Mouse (Mus musculus): ENCODE measurements at regions not wholly inside any gene's neighbourhood (a gene's known extent, or its start where the extent isn't known, plus 50 kb on each side); places are given as distances from the start of the nearest gene placed in this dataset.
A peak's percentile ranks its signal among the peaks of the same experiment; 100 is the strongest.
"Not testable (repeated sequence)": the region's sequence is repeated elsewhere in the genome, so short reads cannot be mapped to it uniquely, and the experiment has no call there.

GRCm38 (mm10) chr5:129363189-129363588 is 137.8 kb upstream of the Sfswap start:
- ATAC-seq (ENCODE audit: low read depth): no peak
- H3K27me3 ChIP-seq (replicated peaks; ENCODE audit: control insufficient read depth, insufficient read depth, low read length): no peaks in the 10 kb centered on the region
- H3K36me3 ChIP-seq (ENCODE audit: control insufficient read depth, insufficient read depth, low read length): no peaks in the 10 kb centered on the region
- no peak overlapping the region for H3K9ac ChIP-seq (ENCODE audit: low read depth, low read length)
- no peak overlapping the region for H3K4me2 ChIP-seq (ENCODE audit: low read depth, low read length)
- DNase-seq (ENCODE audit: low spot score): no peak
- H3K4me1 ChIP-seq (ENCODE audit: control insufficient read depth, insufficient read depth, low read length): no peaks in the 10 kb centered on the region
- no peak overlapping the region for H3K4me3 ChIP-seq (ENCODE audit: low read depth, low read length)
- H3K9me3 ChIP-seq (ENCODE audit: control insufficient read depth, low read length): no peaks in the 10 kb centered on the region
- 77% methylated on average over 10 of the region's 10 CpGs for WGBS
- no peak overlapping the region for H3K27ac ChIP-seq (replicated peaks; ENCODE audit: low read depth, low read length)

DNA sequence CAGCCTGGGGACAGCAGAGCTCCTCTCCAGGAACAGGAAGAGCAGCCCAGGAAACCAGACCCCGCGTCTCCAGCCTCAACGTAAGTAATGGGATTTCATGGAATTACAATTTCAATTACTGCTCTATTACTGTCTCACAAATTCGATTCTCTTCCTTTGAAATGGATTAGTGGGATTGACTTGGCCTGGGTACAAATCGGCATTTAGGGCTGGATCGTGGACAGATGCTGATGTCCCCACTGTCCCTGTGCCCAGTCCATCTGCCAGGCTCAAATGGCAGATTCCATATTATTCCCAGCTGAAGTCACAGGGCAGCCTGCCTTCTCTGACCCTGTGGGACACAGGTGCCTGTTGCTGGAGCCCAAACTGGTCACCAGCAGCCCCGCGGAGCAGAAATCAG is 136.0 kb upstream of the Sfswap start:
- ATAC-seq (ENCODE audit: low read depth) (no peak), DNase-seq (ENCODE audit: low spot score) (no peak)
- Histone ChIP-seq H3K9ac (ENCODE audit: low read depth, low read length) (no peak overlapping the region), H3K9me3 (ENCODE audit: control insufficient read depth, low read length) (no peaks in the 10 kb centered on the region), H3K4me2 (ENCODE audit: low read depth, low read length) (no peak overlapping the region), H3K27me3 (replicated peaks; ENCODE audit: control insufficient read depth, insufficient read depth, low read length) (no peaks in the 10 kb centered on the region), H3K36me3 (ENCODE audit: control insufficient read depth, insufficient read depth, low read length) (no peaks in the 10 kb centered on the region), H3K4me3 (ENCODE audit: low read depth, low read length) (no peak overlapping the region), H3K27ac (replicated peaks; ENCODE audit: low read depth, low read length) (no peak overlapping the region), H3K4me1 (ENCODE audit: control insufficient read depth, insufficient read depth, low read length) (no peaks in the 10 kb centered on the region)
- WGBS: 50% methylated on average over 8 of the region's 8 CpGs

DNA sequence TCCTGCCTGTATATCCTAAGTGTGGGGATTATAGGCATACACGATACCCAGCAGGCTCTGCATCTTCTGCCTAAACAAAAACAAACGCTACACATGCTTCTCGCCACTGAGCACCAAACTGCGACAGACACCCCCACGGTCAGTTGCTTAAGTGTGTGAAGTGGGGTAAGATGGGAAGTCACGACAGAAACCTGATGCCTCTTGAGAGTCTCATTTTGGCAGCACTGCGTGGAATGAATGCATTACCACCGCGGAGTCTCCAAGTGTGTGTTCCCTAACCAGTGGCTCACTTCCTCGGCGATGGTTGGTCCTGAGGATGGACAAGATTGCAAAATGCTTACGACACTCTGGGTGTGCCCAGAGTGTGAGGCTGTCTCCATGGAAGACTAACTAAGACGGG is 133.8 kb upstream of the Sfswap start:
- no peak overlapping the region for H3K27ac ChIP-seq (replicated peaks; ENCODE audit: low read depth, low read length)
- H3K27me3 ChIP-seq (replicated peaks; ENCODE audit: control insufficient read depth, insufficient read depth, low read length): no peaks in the 10 kb centered on the region
- no peak overlapping the region for H3K4me3 ChIP-seq (ENCODE audit: low read depth, low read length)
- H3K9me3 ChIP-seq (ENCODE audit: control insufficient read depth, low read length): no peaks in the 10 kb centered on the region
- H3K9ac ChIP-seq (ENCODE audit: low read depth, low read length): no peak overlapping the region
- DNase-seq (ENCODE audit: low spot score): no peak
- 67% methylated on average over 13 of the region's 13 CpGs for WGBS
- ATAC-seq (ENCODE audit: low read depth): no peak
- H3K36me3 ChIP-seq (ENCODE audit: control insufficient read depth, insufficient read depth, low read length): no peaks in the 10 kb centered on the region
- no peak overlapping the region for H3K4me2 ChIP-seq (ENCODE audit: low read depth, low read length)
- H3K4me1 ChIP-seq (ENCODE audit: control insufficient read depth, insufficient read depth, low read length): no peaks in the 10 kb centered on the region

- Histone ChIP-seq H3K27me3 (replicated peaks; ENCODE audit: control insufficient read depth, insufficient read depth, low read length) (no peaks in the 10 kb centered on the region), H3K9me3 (ENCODE audit: control insufficient read depth, low read length) (peaks cover 11% of the 10 kb centered on the region; the same call in 1 of the 2 replicates), H3K36me3 (ENCODE audit: control insufficient read depth, insufficient read depth, low read length) (no peaks in the 10 kb centered on the region), H3K4me2 (ENCODE audit: low read depth, low read length) (no peak overlapping the region), H3K4me3 (ENCODE audit: low read depth, low read length) (no peak overlapping the region), H3K27ac (replicated peaks; ENCODE audit: low read depth, low read length) (no peak overlapping the region), H3K4me1 (ENCODE audit: control insufficient read depth, insufficient read depth, low read length) (no peaks in the 10 kb centered on the region), H3K9ac (ENCODE audit: low read depth, low read length) (no peak overlapping the region)
- WGBS: 87% methylated on average over 7 of the region's 7 CpGs
- no peak for ATAC-seq (ENCODE audit: low read depth)
- no peak for DNase-seq (ENCODE audit: low spot score)
These were observed 120.2 kb upstream of the Sfswap start for GRCm38 (mm10) chr5:129380861-129381260.

GRCm38 (mm10) chr5:129384976-129385375 is 116.0 kb upstream of the Sfswap start:
- no peaks in the 10 kb centered on the region for H3K27me3 ChIP-seq (replicated peaks; ENCODE audit: control insufficient read depth, insufficient read depth, low read length)
- H3K4me2 ChIP-seq (ENCODE audit: low read depth, low read length): no peak overlapping the region
- WGBS: 90% methylated on average over 8 of the region's 8 CpGs
- no peak overlapping the region for H3K27ac ChIP-seq (replicated peaks; ENCODE audit: low read depth, low read length)
- no peaks in the 10 kb centered on the region for H3K4me1 ChIP-seq (ENCODE audit: control insufficient read depth, insufficient read depth, low read length)
- no peaks in the 10 kb centered on the region for H3K36me3 ChIP-seq (ENCODE audit: control insufficient read depth, insufficient read depth, low read length)
- no peak overlapping the region for H3K4me3 ChIP-seq (ENCODE audit: low read depth, low read length)
- ATAC-seq (ENCODE audit: low read depth): no peak
- no peaks in the 10 kb centered on the region for H3K9me3 ChIP-seq (ENCODE audit: control insufficient read depth, low read length)
- H3K9ac ChIP-seq (ENCODE audit: low read depth, low read length): no peak overlapping the region
- no peak for DNase-seq (ENCODE audit: low spot score)

DNA sequence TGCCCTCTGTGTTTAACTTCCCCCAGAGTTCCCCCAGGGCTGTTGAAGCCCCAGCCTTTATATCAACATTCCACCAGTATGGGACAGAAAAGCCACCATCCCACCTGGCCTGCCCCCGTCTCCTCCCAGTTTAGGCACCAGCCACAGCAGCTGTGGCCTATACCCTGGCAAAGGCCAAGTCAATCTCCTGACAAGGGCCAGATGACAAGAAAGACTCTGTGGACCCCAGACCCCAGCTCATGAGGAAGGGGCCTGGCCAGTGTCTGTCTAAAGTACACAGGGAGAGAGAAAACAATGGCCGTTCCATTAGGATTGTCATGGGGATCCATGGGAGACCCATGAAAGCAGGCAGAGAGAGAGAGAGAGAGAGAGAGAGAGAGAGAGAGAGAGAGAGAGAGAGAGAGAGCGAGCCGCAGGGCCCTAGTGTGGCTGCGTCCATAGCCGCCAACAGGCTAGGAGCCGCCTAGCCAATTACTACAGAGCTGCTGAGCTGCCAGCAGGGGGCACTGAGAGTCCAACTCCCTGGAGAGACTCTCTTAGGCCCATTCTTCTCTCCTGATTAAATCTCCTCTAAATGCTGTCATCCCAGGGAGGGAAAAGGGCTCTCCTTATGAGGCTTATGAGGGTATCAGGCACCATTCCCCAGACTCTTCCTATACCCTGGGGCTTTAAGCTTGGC is 114.9 kb upstream of the Sfswap start:
- DNase-seq (ENCODE audit: low spot score); H3K9me3 ChIP-seq (ENCODE audit: control insufficient read depth, low read length); H3K27me3 ChIP-seq (replicated peaks; ENCODE audit: control insufficient read depth, insufficient read depth, low read length); H3K4me1 ChIP-seq (ENCODE audit: control insufficient read depth, insufficient read depth, low read length); H3K9ac ChIP-seq (ENCODE audit: low read depth, low read length); H3K4me3 ChIP-seq (ENCODE audit: low read depth, low read length); H3K4me2 ChIP-seq (ENCODE audit: low read depth, low read length); H3K27ac ChIP-seq (replicated peaks; ENCODE audit: low read depth, low read length); H3K36me3 ChIP-seq (ENCODE audit: control insufficient read depth, insufficient read depth, low read length): not testable (repeated sequence)
- WGBS: 61% methylated on average over 2 of the region's 7 CpGs
- peak; percentile 93 for ATAC-seq (ENCODE audit: low read depth)

GRCm38 (mm10) chr5:129386671-129387070 is 114.3 kb upstream of the Sfswap start:
- H3K27me3 ChIP-seq (replicated peaks; ENCODE audit: control insufficient read depth, insufficient read depth, low read length); H3K9ac ChIP-seq (ENCODE audit: low read depth, low read length); H3K4me3 ChIP-seq (ENCODE audit: low read depth, low read length); H3K27ac ChIP-seq (replicated peaks; ENCODE audit: low read depth, low read length); H3K4me2 ChIP-seq (ENCODE audit: low read depth, low read length); H3K9me3 ChIP-seq (ENCODE audit: control insufficient read depth, low read length); DNase-seq (ENCODE audit: low spot score); H3K36me3 ChIP-seq (ENCODE audit: control insufficient read depth, insufficient read depth, low read length); H3K4me1 ChIP-seq (ENCODE audit: control insufficient read depth, insufficient read depth, low read length): not testable (repeated sequence)
- ATAC-seq (ENCODE audit: low read depth): peak; percentile 94
- WGBS: no CpG with 5 or more reads among the region's 8 CpGs

GRCm38 (mm10) chr5:129387301-129387700 is 113.7 kb upstream of the Sfswap start:
- no peaks in the 10 kb centered on the region for H3K36me3 ChIP-seq (ENCODE audit: control insufficient read depth, insufficient read depth, low read length)
- 58% methylated on average over 3 of the region's 3 CpGs for WGBS

DNA sequence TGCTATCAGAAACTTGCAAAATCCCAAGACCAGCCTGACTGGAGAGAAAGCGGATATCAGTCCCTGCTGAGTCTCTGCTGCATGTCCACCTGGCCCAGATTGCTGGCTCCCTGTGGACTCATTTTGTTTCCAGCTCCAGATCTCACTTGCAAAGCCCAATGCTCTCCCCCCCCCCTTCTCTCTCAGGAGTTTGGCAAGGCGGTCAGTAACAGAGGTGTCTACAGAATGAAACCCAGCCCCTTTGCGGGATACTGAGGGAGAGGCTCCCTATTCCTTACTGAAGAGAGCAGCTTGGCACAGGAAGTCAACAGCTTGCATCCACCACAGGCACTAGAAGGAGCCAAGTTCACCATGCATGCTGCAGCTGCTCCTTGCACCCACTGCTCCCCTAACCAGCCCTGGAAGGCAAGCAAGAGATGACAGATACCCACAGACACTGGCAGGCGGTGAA is 110.1 kb upstream of the Sfswap start:
- WGBS: 54% methylated on average over 4 of the region's 4 CpGs
- no peak for DNase-seq (ENCODE audit: low spot score)

More at GRCm38 (mm10) chr5:129387301-129387700, 113.7 kb upstream of the Sfswap start:
- H3K9me3 ChIP-seq (ENCODE audit: control insufficient read depth, low read length): no peaks in the 10 kb centered on the region
- DNase-seq (ENCODE audit: low spot score): no peak
- H3K27me3 ChIP-seq (replicated peaks; ENCODE audit: control insufficient read depth, insufficient read depth, low read length): no peaks in the 10 kb centered on the region
- no peak overlapping the region for H3K4me3 ChIP-seq (ENCODE audit: low read depth, low read length)
- H3K4me1 ChIP-seq (ENCODE audit: control insufficient read depth, insufficient read depth, low read length): no peaks in the 10 kb centered on the region
- H3K27ac ChIP-seq (replicated peaks; ENCODE audit: low read depth, low read length): no peak overlapping the region
- H3K9ac ChIP-seq (ENCODE audit: low read depth, low read length): no peak overlapping the region
- ATAC-seq (ENCODE audit: low read depth): no peak
- no peak overlapping the region for H3K4me2 ChIP-seq (ENCODE audit: low read depth, low read length)

More for the DNA sequence above, 110.1 kb upstream of the Sfswap start:
- Histone ChIP-seq H3K4me1 (ENCODE audit: control insufficient read depth, insufficient read depth, low read length) (no peaks in the 10 kb centered on the region), H3K4me3 (ENCODE audit: low read depth, low read length) (no peak overlapping the region), H3K36me3 (ENCODE audit: control insufficient read depth, insufficient read depth, low read length) (no peaks in the 10 kb centered on the region), H3K27ac (replicated peaks; ENCODE audit: low read depth, low read length) (no peak overlapping the region), H3K9me3 (ENCODE audit: control insufficient read depth, low read length) (no peaks in the 10 kb centered on the region), H3K4me2 (ENCODE audit: low read depth, low read length) (no peak overlapping the region), H3K27me3 (replicated peaks; ENCODE audit: control insufficient read depth, insufficient read depth, low read length) (no peaks in the 10 kb centered on the region), H3K9ac (ENCODE audit: low read depth, low read length) (no peak overlapping the region)
- ATAC-seq (ENCODE audit: low read depth): no peak
